Mouse (Mus musculus) thymus, adult 2 months (tissue): Measurements from ENCODE around the gene Zbtb1. TPM values are rescaled to one million over a fixed set of nuclear protein-coding genes. Genes with fewer than 3 reads are reported as not detected.

Experiments used
- DNase-seq: peaks from one replicate; pipeline ENCODE4 v3.0.0; 2021
- H3K27ac ChIP-seq: fragments of 200-500 bp; 2 replicates; pipeline ENCODE4 v1.5.1; 2012; ENCODE audit warnings: low read length, control low read depth; ENCODE audit not compliant: control insufficient read depth, insufficient read depth
- H3K27me3 ChIP-seq: fragments of 200-500 bp; 2 replicates; pipeline ENCODE4 v1.6.1; 2012; ENCODE audit warnings: mild to moderate bottlenecking, low read length, moderate library complexity, mixed read lengths; ENCODE audit not compliant: control insufficient read depth, insufficient read depth
- H3K36me3 ChIP-seq: fragments of 200-500 bp; 2 replicates; pipeline ENCODE4 v1.6.1; 2012; ENCODE audit warnings: mild to moderate bottlenecking, low read length, moderate library complexity; ENCODE audit not compliant: control insufficient read depth, insufficient read depth
- H3K4me1 ChIP-seq: fragments of 200-500 bp; replicated peaks from 2 replicates; pipeline ENCODE4 v1.6.1; 2012; ENCODE audit warnings: low read length; ENCODE audit not compliant: control insufficient read depth, insufficient read depth
- H3K4me3 ChIP-seq: fragments of 200-500 bp; 2 replicates; pipeline ENCODE4 v1.5.1; 2012; ENCODE audit warnings: mild to moderate bottlenecking, low read length, control low read depth, moderate library complexity; ENCODE audit not compliant: control insufficient read depth, insufficient read depth
- CTCF ChIP-seq: fragments of 200-500 bp; IDR thresholded peaks from 2 replicates; pipeline ENCODE4 v1.5.1; 2012; ENCODE audit warnings: mild to moderate bottlenecking, control low read depth, low read length, moderate library complexity, borderline replicate concordance; ENCODE audit not compliant: control insufficient read depth, poor library complexity, insufficient read depth; ENCODE audit errors: extremely low read depth
- POLR2A ChIP-seq: fragments of 200-500 bp; IDR thresholded peaks from 2 replicates; pipeline ENCODE4 v1.6.1; 2012; ENCODE audit warnings: mild to moderate bottlenecking, low read length, control low read depth, moderate library complexity; ENCODE audit not compliant: control insufficient read depth, poor library complexity, insufficient read depth; ENCODE audit errors: extremely low read depth
- WGBS: fragments of 180-500 bp; shearing (Covaris S2); methylation state at CpG from one replicate; pipeline ENCODE4 v1.1.7; 2018; 5-methylcytosine and 5-hydroxymethylcytosine counted together
- polyA plus RNA-seq: library from polyadenylated mRNA; depleted of rRNA; stranded (reverse); fragments of >200 nt; gene quantifications from 2 replicates; pipeline ENCODE4 v1.2.3, GENCODE M21; 2012

Zbtb1 gene
- polyA plus RNA-seq, 1 experiment, result 7.2 TPM

- Histone ChIP-seq H3K36me3 (no peaks in the 10 kb centered on the region), H3K27me3 (no peaks in the 10 kb centered on the region), H3K4me1 (0 out of 2 replicates have a peak, but pooled peaks cover 2% of the 10 kb centered on the region), H3K4me3 (no peak overlapping the region), H3K27ac (no peak overlapping the region)
- DNase-seq, result no peak
- 92% methylated on average over 17 of the region's 17 CpGs for WGBS
- TF ChIP-seq POLR2A, result no peak
- no peak for TF ChIP-seq CTCF
These were observed 33.7 kb upstream of the Zbtb1 start for GRCm38 (mm10) chr12:76336111-76336965.

DNA sequence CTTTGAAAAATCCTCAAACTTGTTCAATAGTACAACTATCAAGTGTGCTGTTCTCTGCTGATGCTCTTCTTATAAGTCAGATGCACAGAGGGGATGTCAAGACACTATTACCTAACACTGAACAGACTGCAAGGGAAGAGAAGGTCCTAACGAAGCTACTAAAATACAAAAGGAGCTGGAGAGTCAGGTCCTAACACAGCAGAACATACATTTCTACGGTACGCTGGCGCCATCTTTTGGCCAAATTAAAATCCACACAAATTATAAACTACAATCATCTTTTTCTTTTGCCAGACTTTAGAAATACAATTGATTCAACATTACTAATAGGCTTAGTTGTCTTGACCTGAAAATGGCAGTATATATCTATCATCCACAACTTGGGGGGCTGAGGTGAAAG is 29.0 kb upstream of the Zbtb1 start:
- 6% methylated on average over 4 of the region's 4 CpGs for WGBS
- Histone ChIP-seq H3K4me3 (no peak overlapping the region), H3K27me3 (no peaks in the 10 kb centered on the region), H3K36me3 (no peaks in the 10 kb centered on the region), H3K27ac (no peak overlapping the region), H3K4me1 (peaks cover 3% of the 10 kb centered on the region)
- TF ChIP-seq CTCF, result no peak
- TF ChIP-seq POLR2A, result no peak
- peak; percentile 65 for DNase-seq

GRCm38 (mm10) chr12:76345759-76346455 is 24.2 kb upstream of the Zbtb1 start:
- no peak overlapping the region for H3K4me3 ChIP-seq
- DNase-seq, result peak; percentile 52
- no peak overlapping the region for H3K27ac ChIP-seq
- peaks cover 8% of the 10 kb centered on the region; the same call in 1 of the 2 replicates for H3K36me3 ChIP-seq
- no peaks in the 10 kb centered on the region for H3K27me3 ChIP-seq
- TF ChIP-seq POLR2A (no peak), CTCF (no peak)
- WGBS, result 48% methylated on average over 6 of the region's 6 CpGs
- H3K4me1 ChIP-seq, result peaks cover 6% of the 10 kb centered on the region

DNA sequence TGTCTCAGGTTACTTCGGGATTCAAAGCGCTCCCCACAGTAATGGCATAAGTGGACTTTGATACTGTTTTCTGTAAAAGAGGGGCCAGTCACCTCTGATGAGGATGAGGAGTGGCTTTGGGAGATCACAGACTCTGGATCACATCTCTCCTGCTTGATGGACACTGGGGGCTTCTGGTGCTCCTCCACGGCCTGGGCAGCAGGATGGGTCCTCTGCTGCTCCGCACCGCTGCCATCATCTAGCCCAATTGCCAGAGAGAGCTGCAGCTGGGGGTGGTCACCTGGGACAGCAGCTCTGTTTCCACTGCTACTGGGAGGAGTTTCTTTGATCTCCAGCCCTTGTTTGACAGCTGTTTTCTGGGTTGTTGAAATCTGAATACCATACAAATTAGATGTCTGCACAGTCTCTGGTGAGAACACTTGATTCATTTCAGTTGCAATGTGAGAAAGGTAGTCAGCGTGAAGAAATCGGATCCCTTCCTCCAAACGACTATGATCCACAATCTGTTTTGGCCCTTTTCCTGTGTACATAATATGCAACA is 20.3 kb upstream of the Zbtb1 start:
- no peak overlapping the region for H3K27ac ChIP-seq
- TF ChIP-seq POLR2A (no peak), CTCF (no peak)
- H3K4me1 ChIP-seq, result peaks cover 6% of the 10 kb centered on the region
- WGBS, result 85% methylated on average over 8 of the region's 8 CpGs
- H3K27me3 ChIP-seq, result no peaks in the 10 kb centered on the region
- DNase-seq, result no peak
- H3K36me3 ChIP-seq, result peaks cover 11% of the 10 kb centered on the region
- no peak overlapping the region for H3K4me3 ChIP-seq

GRCm38 (mm10) chr12:76360868-76361267 is 9.2 kb upstream of the Zbtb1 start:
- Histone ChIP-seq H3K27ac (peak overlapping the region; percentile 68; the same call in 1 of the 2 replicates), H3K4me3 (no peak overlapping the region), H3K27me3 (no peaks in the 10 kb centered on the region), H3K4me1 (peaks cover 29% of the 10 kb centered on the region), H3K36me3 (no peaks in the 10 kb centered on the region)
- no peak for DNase-seq
- TF ChIP-seq CTCF (no peak), POLR2A (no peak)
- 64% methylated on average over 1 of the region's 1 CpGs for WGBS

DNA sequence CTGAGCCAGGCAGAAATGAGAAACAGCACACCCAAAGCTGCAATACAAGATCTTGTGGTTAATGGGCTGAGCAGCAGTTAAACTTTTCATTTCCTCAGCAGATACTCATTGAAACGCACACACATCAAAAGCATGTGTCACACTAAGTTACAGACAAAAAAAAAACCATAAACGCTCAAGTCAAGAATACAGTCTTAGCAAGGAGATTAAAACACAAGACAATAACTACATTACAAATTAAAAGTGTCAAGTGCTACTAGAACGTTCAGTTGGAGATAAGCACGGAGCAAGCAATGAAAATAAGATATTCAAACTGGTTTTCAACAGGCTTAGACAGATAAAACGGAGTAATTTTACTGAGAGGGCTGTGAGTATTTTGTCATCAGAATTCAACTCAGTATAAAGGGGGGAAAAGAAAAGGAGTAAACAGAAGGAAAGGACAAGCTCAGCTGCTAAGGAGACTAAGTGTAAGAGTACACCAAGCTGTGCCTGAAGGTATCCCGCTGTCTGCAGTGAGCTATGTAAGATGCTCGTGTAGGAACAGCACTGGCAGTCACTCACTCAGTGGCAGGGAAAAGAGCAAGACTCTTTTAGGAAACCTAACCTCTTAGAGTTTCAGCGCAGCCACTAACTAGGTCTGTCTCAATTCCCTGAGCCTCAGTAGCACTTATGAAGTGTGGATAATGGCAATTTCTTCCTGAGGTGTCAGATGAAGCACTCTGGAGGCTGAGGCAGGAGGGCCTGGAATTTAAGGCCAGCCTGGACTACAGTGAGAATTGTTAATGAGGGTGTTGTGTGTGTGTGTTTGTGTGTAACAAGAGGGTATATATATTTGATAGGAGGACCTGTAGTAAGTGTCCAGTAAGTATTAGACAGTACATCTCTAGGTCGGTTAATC is 8.4 kb upstream of the Zbtb1 start:
- Histone ChIP-seq H3K4me3 (peak overlapping the region; percentile 47), H3K27me3 (no peaks in the 10 kb centered on the region), H3K4me1 (peaks cover 29% of the 10 kb centered on the region), H3K36me3 (no peaks in the 10 kb centered on the region), H3K27ac (peak overlapping the region; percentile 98)
- no peak for TF ChIP-seq CTCF
- no peak for TF ChIP-seq POLR2A
- no peak for DNase-seq
- WGBS, result 17% methylated on average over 9 of the region's 9 CpGs
